Mouse (Mus musculus): ENCODE measurements around the gene Draxin.
"Not testable (repeated sequence)": the region's sequence is repeated elsewhere in the genome, so short reads cannot be mapped to it uniquely, and the experiment has no call there.

Gene Draxin

DNA sequence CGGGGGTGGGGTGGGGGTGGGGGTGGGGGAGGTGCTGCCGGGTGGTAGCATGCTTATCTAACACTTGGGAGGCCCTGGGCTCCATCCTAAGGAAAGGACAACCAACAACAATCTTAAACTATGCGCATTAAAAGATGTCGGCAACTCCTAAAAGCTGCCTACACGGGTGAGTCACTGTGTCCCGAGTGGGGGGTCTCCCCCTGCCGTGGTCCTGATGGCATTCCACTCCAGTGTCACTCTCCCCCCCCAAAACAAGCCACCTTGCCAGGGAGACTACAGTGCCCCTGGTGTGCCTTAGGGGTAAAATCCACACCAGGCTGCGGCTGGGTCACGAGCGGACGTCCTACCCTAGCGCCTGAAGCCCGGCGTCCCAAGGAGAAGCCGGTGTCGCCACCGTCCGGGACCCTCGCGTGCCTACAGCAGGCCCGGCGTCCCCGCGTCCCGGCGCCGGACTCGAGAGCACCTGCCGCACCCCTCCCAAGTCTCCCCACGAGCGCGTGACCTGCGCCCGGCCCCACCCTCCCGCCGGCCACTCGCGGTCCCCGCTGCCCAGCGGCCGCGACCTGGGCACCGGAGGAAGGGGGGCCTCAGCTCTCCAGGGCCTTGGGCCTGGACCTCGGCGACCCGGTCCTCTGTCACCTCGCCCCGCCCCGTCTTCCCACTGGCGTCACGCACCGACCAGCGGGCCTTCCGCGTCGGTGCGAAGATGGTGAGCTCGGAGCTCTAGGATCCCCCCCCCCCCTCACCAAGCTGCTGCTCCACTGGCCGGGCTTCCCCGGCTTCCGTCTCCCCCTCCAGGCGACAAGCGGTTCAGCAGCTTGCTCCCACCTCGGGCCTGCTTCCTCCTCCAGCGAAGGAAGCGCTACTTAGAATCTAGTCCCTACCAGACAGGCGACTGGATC is 21.0 kb upstream of the Draxin start, which contains the start of gene Fbxo6:
Fbxo6 (minus strand) TSS at position 874 of the 902 bp plus-strand sequence.
- no peak for DNase-seq (ENCODE audit: low read depth)

DNA sequence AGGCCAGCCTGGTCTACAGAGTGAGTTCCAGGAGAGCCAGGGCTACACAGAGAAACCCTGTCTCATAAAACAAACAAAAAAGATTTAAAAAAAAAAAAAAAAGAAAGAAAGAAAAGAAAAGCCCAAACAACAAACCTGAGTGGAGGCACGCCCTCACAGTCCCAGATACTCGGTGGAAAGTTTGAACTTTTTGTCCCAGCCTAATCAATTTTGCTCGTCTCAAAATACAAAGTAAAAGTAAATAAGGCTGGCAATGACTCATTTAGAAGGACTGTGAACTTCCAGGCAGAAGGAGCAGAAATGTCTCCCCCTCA is 20.4 kb upstream of the Draxin start:
- no peak for DNase-seq (ENCODE audit: low read depth)

DNA sequence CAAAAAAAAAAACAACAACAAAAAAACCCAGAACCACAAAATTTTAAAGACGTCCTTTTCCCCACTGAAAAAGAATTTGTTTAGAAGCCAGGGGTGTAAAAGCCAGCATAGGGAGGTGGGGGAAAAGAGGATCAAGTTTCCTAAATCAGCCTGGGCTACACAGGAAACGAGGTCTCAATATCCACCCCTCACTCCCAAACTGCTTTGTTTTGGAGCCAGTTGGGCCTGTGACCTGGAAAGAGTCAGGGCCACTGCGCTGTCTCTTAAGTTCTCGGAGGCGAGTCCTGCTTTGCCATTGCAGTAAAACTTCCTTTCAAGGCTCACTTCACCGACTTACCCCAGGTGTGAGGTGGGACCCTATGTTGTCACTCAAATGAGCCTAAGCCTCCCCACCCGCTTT is 19.7 kb upstream of the Draxin start:
- no peak for DNase-seq (ENCODE audit: low read depth)

DNA sequence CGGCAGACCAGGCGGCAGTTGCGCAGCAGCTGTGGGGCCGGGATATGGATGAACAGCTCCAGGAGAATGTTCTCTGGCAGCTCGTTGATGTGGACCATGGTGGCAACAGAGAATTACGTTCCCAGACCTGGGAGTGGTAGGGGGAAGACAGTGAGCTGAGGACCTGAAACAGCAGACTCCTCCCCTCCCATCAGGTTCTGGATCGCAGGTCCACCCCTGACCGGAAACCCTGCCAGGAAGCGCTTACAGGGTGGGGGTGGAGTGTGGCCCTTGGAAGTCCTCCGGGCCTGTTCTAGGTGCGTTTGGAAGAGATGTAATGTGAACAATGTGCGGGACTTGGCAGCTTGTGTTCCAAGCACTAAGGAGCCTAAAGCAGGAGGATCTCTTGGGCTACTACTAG is 19.0 kb upstream of the Draxin start:
- no peak for DNase-seq (ENCODE audit: low read depth)

DNA sequence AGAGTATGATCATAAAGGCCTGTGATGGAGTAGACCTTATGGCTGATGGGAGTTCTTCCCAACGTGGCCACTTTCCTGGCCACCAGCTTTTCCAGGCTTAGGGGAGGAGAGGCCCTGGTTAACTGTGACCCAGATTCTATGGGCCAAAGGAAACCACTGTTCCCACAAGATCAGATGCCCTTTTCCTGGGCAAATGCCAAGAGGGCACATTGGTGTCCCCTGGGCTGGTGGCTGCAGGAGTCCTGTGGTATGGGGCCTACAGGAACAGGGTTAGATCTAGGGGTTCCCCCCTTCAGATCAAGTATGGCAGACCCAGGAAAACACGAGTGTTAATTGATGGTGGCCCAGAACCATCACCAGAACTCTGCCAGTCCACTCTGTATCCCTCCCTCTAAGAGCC is 17.2 kb upstream of the Draxin start:
- DNase-seq (ENCODE audit: low read depth): no peak

DNA sequence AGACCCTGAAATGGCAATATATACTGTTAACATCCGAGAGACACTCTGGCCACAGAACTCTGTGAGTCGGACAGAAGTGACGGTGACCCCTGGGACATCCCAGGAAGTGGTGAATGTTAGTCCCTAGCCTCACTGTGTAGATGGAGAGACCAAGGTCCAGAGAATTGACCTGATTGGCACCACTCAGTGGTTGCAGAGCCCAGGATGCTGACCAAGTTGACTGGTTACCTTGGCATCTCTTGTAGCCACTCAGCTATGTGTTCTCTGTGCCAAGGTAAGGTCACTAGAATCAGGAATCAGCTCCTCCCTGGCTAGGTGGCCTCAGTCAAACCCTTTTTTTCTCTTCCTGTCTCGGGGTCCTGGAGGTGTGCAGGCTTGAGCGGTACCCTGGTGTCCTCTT is 13.2 kb upstream of the Draxin start:
- DNase-seq (ENCODE audit: low read depth): no peak

DNA sequence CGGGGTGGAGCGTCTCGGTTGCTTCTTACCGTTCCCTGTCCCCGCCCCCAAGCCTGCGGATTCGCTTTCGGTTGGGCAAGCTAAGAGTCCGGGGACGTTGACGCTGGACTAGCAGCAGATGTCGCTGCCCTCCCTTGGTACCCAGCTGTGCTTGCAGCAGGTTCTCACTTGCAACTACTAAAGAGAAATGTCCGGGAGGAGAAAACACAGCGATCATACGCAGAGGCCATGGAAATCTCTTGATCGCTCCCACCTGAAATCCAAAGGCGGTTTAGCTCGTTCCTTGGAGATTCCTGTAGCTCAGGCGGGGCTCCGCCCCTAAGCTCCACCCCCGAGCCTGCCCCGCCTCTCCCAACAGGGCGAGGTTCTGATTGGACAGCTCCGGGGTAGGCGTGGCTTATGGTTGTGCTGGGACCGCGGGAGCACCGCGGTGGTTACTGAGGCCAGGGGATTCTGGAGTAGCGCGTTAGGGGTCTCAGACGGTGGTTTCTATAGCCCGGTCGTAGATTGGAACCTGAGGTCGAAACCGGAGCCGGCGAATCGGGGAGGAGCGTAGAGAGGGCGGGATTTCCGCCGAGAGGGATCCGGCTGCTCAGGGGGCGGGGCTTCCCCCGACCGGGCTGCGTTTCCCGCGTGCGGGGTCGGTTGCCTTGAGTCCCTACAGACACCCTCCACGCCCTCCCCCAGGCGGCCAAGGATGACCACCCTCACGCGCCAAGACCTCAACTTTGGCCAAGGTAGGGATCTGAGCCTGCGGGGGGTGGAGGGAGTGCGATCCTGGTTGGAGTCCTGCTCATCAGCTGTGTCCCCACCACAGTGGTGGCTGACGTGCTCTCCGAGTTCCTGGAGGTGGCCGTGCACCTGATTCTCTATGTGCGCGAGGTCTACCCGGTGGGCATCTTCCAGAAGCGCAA is 9.9 kb upstream of the Draxin start:
- DNase-seq (ENCODE audit: low read depth): no peak

DNA sequence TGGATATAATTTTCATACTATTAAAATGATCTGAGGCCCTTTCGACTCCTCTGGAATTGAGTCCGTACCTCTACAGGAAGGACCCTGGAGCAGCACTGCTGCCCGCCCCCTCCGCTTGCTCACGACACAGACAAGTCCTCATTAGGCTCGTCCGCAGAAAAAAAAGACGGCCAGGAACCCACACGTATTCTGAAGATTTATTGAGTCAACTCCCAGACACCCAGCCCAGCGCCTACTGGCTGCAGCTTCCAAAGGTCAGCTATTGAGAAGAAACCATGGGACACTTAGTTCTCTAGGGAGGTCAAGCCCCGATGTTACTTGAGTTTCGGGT is 9.2 kb upstream of the Draxin start:
- DNase-seq (ENCODE audit: low read depth): no peak

DNA sequence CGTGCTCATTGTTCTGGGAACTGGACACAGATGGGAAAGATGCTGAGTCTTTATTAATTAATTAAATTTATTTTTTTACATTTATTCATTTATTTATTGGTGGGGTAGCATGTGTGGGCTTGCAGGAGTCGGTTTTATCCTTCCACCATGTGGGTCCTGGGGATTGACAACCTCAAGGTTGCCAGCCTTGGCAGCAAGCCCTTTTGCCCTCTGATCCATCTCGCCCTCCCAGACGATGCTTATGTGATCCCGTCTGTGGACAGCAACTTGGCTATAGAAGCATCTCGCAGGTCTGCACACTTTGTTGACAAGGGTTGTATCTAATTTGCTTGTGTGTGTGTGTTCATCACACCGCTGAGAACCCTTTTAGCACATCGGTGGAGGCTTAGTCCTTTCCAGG is 7.0 kb upstream of the Draxin start:
- DNase-seq (ENCODE audit: low read depth): no peak

DNA sequence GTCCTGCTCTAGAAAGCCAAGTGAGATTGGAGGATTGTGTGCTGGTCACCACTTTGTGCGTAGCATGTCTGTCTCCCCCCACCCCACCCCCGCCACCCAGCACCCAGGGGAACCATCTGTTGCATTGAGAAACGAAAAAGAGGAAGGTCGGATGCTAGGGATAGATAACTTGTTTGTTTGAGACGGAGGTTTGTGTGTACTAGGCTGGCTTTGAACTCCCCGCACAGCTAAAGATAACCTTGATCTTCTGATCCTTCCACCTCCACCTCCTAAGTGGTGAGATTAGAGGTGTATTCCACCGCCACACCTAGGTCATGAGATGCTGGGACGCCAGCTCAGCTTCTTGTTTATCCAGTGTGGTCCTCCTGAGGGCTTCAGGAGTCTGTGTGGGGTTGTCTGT is 4.5 kb upstream of the Draxin start:
- DNase-seq (ENCODE audit: low read depth): no peak

DNA sequence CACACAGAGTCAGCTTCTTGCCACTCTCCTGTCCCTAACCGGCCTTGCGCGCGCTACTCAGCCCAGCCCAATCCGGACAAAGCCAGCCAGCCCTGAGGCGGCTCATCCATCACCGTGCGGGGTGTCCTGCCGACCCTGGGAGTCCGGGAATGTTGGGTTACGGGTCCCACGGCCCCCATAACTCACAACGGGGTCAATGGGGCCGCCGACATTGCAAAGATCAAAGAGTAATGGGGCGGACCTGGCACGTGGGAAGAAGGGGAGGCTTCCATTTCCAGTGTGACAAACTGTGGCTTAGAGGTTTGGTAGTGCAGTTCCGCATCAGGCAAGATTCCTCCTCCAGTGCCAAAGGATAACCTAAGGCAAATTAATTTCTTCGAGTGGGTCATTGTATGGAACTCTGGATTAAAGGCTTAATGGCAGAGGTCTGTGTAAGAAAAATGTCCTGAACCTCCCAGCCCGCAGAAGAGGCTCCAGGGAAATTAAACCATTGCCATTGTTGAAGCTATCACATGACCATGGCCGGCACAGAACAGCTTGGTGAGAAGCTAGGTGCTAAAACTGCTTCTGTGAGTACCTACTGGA is 1.1 kb upstream of the Draxin start:
- no peak for DNase-seq (ENCODE audit: low read depth)

DNA sequence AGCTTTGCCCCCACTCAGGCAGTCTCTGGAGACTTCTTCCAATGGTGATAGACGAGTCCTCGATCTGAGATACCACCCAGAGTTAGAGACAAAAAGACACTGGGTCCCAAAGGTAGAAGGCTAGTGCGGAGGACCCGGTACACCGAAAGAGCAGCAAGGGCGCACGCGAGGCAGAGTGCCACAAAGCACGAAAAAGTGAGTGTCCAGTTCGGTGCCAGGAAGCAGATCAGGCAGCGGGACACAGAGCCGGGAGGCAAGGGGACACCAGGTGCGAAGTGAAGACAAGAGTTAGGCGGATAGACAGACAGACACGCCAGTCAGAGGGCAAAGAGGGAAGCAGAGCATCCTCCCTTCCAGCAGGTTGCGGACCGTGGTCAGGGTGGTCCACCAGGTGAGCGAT is 365 bp downstream of the Draxin start, which contains the start of gene Mad2l2:
Mad2l2 (plus strand) TSS at position 252 of the 400 bp plus-strand sequence.
- DNase-seq (ENCODE audit: low read depth): no peak

DNA sequence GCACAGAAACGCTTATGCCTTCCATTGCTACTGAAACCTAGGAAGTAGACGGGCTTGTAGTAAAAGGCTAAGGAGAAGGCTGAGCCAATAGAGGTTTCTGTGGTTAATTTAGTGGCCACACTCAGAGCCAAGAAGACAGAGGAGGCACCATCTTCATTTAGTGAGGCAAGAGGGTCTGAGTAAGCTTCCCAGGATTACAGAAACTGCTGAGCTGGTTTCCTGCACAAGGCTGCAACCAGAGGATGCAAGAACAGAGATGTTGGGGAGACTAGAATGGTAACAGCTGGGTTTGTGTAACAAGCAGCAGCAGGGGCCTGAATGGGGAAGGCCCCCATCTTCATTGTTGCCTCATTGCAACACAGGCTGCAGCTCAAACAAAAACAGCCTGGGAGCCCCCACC is 1.8 kb downstream of the Draxin start:
- DNase-seq (ENCODE audit: low read depth): no peak

DNA sequence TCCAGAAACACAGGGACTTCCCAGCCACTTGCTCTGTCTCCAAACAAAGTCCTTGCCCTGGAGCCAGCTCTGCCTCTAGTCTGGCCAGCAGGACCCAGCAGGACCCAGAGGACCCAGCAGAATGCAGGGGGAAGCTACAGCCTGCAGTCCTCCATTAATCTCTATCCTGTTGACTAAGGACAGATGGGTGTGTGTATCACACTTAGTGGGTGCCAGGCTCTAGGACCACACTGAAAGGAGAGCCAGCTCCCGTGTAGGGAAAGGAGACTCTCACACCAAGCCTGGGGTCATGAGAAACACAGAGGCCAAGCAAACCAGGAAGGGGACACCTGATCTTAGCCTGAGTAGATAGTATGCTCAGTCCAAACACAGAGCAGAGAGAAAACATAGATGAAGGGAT is 2.3 kb downstream of the Draxin start:
- no peak for DNase-seq (ENCODE audit: low read depth)

DNA sequence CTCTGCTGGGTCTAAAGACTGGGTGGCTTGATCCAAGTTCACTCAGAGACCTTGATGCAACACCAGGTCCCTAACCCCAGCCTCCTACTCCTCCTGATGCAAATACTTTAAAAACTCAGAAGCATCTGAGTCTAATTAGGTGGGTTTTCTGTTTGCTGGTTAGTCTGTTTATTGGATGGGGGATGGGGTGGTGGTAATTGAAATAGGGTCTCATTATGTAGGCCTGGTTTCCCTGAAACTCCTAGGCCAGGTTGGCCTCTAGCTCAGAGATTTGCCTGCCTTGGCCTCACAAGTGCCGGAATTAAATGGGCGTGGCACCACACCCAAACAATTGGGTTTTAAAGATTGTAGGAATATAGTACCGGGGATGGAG is 7.8 kb downstream of the Draxin start:
- DNase-seq (ENCODE audit: low read depth): no peak

DNA sequence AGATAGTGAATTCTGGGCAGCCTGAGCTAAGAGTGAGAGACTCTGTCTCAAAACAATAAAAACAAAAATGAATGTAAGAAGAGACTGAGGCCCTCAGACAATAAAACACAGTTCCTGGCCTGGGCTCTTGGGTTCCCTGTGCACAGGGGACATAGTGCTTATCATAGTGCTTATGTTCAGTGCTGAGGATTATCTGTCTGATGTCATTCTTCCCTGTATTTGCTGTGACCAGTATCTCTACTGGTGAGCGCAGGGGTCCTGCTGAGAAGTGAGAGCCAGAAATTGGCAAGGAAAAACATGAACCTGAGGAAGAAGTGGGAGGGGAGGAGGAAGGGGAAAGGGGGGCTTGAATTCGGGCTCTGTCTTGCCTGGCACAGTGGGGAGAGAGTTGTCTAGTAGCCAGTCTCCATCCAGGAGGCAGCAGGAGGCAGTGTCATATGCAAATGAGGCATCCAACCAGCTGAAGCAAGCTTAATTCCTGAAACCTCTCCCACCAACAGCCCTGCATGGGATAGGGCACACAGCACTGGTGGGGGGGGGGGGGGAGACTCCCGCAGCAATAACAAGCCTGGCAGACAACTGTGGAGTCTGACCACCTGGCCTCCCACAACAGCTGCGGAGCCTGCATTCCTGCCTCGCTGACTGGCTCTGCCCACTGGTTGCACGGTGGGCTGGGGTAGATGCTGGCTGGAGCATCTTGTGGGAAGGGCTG is 8.4 kb downstream of the Draxin start:
- DNase-seq (ENCODE audit: low read depth): no peak

DNA sequence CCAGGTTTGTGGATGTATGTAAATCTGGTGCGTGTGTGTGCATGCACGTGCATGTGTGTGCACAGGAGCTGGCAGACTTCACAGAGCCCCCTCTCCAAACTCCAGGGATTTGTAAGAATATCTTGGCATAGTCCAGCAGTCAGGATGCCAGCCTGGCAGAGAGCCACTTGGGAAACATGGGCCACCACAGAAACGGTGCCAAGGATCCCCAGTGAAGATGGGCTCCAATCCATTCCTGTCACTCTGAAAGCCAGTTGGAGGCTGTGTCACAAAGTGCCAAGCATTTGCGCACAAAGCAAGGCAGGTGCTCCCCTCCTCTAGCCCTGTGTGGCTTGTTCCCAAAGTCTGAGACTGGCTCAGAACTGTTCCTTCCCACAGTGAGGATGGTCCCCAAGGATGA is 9.1 kb downstream of the Draxin start:
- no peak for DNase-seq (ENCODE audit: low read depth)

DNA sequence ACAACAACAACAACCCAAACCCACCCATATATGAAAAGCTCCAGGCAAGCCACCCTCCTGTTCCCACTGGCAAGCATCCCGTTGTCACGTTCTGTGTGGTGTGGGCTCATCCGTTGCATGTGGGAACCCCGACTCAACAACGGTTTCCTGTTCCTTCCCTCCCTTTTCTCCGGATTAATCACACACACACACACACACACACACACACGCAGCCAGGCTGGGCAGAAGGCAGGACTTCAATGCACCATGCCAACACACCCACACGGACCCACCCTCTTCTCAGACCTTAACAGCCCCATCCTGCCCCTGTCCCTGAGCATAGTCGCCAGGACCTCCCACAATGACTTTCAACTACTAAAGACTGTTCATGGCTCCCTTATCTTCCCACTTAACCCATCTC is 9.9 kb downstream of the Draxin start:
- no peak for DNase-seq (ENCODE audit: low read depth)

DNA sequence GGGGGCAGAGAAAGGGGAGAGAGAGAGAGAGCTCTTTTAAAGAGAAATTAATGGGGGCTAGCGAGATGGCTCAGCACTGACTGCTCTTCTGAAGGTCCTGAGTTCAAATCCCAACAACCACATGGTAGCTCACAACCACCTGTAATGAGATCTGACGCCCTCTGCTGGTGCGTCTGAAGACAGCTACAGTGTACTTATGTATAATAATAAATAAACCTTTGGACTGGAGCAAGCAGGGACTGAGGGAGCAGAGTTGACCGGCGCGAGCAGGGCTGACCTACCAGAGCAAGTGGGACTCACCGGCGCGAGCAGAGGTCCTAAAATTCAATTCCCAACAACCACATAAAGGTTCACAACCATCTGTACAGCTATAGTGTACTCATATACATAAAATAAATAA is 10.9 kb downstream of the Draxin start:
- not testable (repeated sequence) for DNase-seq (ENCODE audit: low read depth)

DNA sequence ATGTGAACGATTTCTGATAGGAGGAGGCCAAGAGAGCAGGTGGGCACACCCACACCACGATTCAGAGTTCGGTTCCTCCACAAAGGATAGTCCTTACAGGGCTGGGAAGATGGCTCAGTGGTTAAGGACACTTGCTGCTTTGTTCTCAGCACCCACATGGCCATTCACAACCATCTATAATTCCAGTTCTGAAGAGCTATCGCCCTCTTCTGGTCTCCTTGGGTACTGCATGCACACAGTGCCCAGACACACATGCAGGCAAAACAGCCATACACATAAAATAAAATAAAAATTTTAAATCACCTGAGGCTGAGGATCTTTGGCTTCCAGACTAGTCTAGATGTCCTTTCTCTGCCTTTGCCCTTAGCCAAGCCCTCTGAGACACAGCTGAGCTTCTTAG is 13.1 kb downstream of the Draxin start:
- DNase-seq (ENCODE audit: low read depth): no peak

DNA sequence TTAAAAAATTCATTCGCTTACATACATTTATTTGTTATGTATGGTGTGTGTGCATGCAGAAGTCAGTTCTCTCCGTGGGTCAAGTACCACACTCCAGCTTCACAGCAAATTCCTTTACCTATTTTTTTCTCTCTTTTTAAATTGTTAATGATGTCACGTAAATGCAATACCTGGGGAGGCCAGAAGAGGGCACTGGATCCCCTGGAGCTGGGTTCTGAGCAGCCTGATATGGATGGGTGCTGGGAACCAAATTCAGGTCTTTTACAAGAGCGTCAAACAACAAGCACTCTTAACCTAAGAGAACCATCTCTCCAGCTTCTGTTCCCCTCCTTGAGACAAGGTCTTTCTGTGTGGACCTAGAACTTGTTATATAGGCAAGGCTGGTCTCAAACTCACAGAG is 13.8 kb downstream of the Draxin start:
- no peak for DNase-seq (ENCODE audit: low read depth)

DNA sequence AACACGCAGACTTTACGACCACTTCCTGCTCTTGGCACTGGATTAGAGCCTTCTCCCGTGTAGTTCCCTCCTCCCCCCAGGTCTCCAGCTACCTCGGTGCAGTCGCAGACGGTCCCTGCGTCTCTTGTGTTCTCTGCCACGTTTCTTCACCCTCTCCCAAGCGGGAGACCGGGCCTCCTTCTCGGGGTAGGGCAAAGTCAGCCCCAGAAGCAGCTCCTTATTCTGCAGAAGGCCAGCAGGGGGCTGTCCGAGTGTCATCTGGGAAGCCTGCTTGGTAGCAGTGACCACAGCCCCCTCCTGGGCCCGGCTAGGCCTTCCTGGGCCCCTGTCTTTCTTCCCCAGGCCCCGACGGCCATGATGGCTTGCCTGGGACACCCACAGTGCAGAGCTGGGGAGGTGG is 15.0 kb downstream of the Draxin start:
- DNase-seq (ENCODE audit: low read depth): no peak

Data from fibroblast of lung, adult 2 months (primary cell).